Mouse (Mus musculus) monocyte, adult 59 days (primary cell): ENCODE data around the gene Bcl2l1. TPM values are rescaled to one million over a fixed set of nuclear protein-coding genes. Genes with fewer than 3 reads are reported as not detected.

Source experiments
- total RNA-seq, 2 experiments: library from RNA; stranded (reverse); gene quantifications; one replicate each; pipeline ENCODE4 v1.2.4; 2023

The Bcl2l1 gene
- 10 to 100 TPM; 16.2 to 19.7 TPM for total RNA-seq

GRCm38 (mm10) chr2:152831019-152831878, at the start of gene Bcl2l1:
Gene Bcl2l1, minus strand, starts transcription at chr2:152831728.

GRCm38 (mm10) chr2:152847815-152848302, 16.3 kb upstream of the Bcl2l1 start, which contains the start of gene Tpx2:
Gene Tpx2, plus strand, starts transcription at chr2:152847964.

DNA sequence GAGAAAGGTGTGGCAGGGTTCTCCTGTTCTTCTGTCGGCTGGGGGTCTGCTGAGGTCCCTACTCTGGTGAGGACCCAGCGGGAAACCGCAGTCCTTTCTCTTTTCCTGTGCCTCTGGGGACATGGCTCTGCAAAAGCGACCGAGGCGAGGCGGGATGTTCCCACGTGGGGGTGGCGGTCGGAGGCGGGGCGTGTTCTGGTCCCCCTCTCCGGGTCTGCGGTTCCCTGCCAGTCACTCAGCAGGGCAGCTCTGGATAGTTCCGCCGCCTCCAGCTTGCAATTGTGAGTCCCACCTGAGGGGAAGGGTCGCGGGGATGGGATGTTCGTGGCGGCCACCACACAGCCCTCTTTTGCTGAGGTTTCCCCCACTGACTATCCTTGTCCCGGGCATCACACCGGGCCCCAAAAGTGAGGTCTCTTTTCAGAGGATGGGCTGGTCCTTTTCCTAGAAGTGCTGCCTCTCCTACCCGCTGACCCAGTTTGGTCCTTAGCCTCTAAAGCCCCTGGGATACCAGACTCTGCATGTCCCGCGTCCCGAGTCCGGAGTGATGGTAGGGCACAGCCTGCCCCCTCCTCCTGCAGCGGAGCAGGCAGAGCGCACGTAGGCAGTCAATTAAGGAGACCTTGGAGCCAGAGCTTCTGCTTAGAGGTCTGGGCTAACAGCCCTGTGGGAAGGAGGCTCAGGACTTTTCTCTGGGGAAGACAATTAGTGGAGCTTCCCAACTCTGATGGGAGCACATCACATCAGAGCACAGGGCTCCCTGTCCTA, 77.4 kb downstream of the Bcl2l1 start, which contains the start of gene Cox4i2:
Cox4i2 (plus strand) TSS at position 230 of the 768 bp plus-strand sequence.

GRCm38 (mm10) chr2:152736090-152736601, 95.4 kb downstream of the Bcl2l1 start, which contains the start of gene Id1:
Gene Id1, plus strand, starts transcription at chr2:152736251.

Other genes with a start within 250 kb of the Bcl2l1 start
- not detected for gene Defb45, start 232.3 kb downstream of the Bcl2l1 start, total RNA-seq
- not detected for gene Defb36, start 227.4 kb downstream of the Bcl2l1 start, total RNA-seq
- gene Defb25, start 208.7 kb downstream of the Bcl2l1 start, total RNA-seq, result not detected
- 10 to 100 TPM; 15.8 to 19.4 TPM for gene Rem1, start 204.8 kb downstream of the Bcl2l1 start, total RNA-seq
- gene H13, start 162.3 kb downstream of the Bcl2l1 start, total RNA-seq, result 100 to 1,000 TPM; 186 to 191 TPM
- 10 to 100 TPM; 21.4 to 22.3 TPM for gene Mcts2, start 144.7 kb downstream of the Bcl2l1 start, total RNA-seq
- 10 to 100 TPM; 46.4 to 77.6 TPM for gene Id1, start 95.5 kb downstream of the Bcl2l1 start, total RNA-seq
- gene Cox4i2, start 77.6 kb downstream of the Bcl2l1 start, total RNA-seq, result not detected
- gene Tpx2, start 16.2 kb upstream of the Bcl2l1 start, total RNA-seq, result 1 to 10 TPM in 1 of 2 experiments, under 1 TPM in 1; 0.73 to 3.4 TPM
- not detected for gene Mylk2, start 79.6 kb upstream of the Bcl2l1 start, total RNA-seq
- gene Foxs1, start 101.5 kb upstream of the Bcl2l1 start, total RNA-seq, result not detected
- not detected for gene Dusp15, start 120.0 kb upstream of the Bcl2l1 start, total RNA-seq
- gene Ttll9, start 130.8 kb upstream of the Bcl2l1 start, total RNA-seq, result not detected
- gene Pdrg1, start 183.7 kb upstream of the Bcl2l1 start, total RNA-seq, result 10 to 100 TPM; 33.5 to 36.8 TPM
- not detected for gene Xkr7, start 200.1 kb upstream of the Bcl2l1 start, total RNA-seq
- not detected for gene Ccm2l, start 234.2 kb upstream of the Bcl2l1 start, total RNA-seq